Mouse (Mus musculus) retina, adult 2 months (tissue): ENCODE results near the gene Mup16.
"Not testable (repeated sequence)": the region's sequence is repeated elsewhere in the genome, so short reads cannot be mapped to it uniquely, and the experiment has no call there.

Experiments used
- DNase-seq: peaks from one replicate; pipeline ENCODE4 v3.0.0-alpha.2; 2012; ENCODE audit warnings: low read depth, low spot score

Mup16 gene

DNA sequence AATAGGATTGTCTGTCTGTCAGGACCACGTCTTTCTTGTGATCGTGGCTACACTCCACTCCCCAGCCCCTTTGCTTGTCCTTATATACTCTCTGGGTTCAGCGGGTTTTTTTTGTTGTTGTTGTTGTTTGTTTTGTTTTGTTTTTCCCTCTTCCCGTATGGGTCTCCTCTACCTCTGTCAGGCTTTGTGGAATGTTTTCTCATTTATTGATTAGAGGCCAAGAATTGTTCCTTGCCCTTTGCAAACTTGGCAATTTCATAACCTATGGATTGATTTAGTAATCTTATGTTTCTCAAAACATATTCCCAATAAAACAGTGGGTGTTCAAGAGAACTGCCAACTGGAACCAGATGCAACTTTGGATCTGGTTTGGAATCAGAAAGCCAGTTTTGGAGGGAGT, at the start of gene Mup16:
Gene Mup16 (minus strand): TSS at position 101 of the 400 bp plus-strand sequence.
- not testable (repeated sequence) for DNase-seq

DNA sequence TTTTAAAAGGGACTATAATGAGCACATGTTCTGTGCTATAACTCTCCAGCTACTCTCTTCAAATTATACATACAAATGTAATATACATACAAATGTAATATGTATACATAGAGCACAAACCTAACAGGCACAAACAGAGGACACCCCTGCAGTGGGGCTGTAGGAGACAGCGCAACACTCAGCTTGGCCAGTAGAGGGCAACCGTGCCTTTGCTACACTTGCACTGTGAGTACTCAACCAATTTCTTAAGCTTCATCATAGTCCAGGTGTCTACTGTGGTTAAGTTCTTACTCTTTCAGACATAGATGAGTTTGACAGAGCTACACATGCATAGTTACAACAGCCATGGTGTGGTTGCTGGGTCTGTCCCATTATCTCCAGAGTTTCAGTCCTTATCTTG, 36.6 kb upstream of the Mup16 start:
- not testable (repeated sequence) for DNase-seq
